Mouse (Mus musculus) lung, postnatal 4 days (tissue): ENCODE measurements around the gene Ppp2r3d.
A peak's percentile ranks its signal among the peaks of the same experiment; 100 is the strongest.
"Not testable (repeated sequence)": the region's sequence is repeated elsewhere in the genome, so short reads cannot be mapped to it uniquely, and the experiment has no call there.

Source experiments
- DNase-seq, 2 experiments: peaks; one replicate each; pipeline ENCODE4 v3.0.0; 2021

Ppp2r3d gene

GRCm38 (mm10) chr9:124476096-124476902 lies at the start of gene Ppp2r3d:
Gene Ppp2r3d (minus strand): TSS chr9:124476898.
- DNase-seq: peak in 1 of 2 experiments; percentile 28

- not testable (repeated sequence) for DNase-seq
Observed at GRCm38 (mm10) chr9:124493693-124494092, 17.0 kb upstream of the Ppp2r3d start, which contains the start of gene Gm21836. Gene Gm21836 (minus strand): TSS chr9:124493793.

DNA sequence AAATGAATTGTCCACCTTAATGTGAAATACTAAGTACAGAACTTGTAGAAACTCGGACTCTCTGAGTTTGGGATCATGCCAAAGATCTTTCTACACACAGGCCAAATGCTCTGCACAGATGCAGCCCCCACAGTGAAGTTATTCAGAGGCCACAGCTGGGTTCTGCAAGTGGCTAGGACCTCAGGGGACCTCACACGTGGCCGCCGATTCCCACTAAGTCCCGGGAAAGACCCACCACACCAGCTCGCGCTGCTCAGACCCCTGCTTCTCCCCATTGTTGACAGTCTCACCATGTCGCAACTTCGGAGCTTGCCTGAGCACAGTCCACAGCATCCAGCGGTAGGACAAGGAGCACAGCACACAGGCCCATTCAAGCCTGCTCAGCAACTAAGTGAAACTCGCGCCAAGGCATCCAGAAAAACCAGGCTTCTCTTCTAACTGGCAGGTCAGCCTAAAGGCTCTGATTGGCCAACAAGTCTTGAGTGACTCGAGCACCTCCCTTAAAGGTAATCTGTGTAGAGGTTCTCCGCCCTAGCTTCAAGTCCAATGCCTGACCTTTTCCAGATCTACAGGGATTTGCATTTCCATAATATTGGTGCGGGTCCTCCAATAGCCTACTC lies 3.8 kb upstream of the Ppp2r3d start:
- DNase-seq: peak in 1 of 2 experiments; percentile 23

DNA sequence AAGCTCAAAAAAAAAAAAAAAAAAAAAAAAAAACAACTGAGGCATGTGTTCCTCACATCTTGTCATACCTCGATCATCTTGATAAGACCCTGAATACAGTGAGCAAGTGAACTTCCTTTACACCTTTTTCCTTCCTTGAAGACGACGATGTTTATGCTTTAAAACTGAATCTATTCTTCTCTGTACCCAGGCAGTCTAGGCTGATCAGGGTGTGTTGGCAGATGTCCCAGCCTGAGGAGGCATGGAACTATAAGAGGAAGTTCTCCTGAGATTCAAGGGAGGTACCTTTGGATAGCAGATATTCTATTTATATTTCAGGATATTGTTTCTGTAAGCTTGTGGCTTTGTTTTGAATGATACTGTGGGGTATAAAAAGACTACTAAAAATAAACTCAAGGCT lies 1.4 kb upstream of the Ppp2r3d start:
- DNase-seq: peak; percentile 70 to 82

GRCm38 (mm10) chr9:124475689-124476088 lies 1.0 kb downstream of the Ppp2r3d start:
- peak in 1 of 2 experiments; percentile 21 for DNase-seq

DNA sequence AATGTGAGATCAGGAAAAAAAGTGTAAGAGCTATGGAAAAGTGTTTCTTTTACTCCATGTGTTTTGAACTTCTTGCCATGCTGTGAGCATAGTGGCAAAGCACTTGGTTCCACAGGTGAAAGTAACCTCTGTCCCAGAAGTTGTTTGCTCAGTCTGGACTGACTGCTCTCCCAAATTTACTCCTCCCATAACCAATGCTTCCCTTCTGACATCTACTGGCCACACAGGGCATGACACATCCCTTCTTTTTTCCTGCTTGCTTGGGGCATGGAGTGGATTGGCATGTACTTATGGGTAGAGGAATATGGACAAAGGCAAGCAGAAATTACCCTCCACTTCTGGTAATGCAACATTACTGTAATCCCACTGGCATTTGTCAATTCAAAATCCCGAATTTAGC lies 20.1 kb downstream of the Ppp2r3d start:
- DNase-seq: peak; percentile 41 to 76

GRCm38 (mm10) chr9:124442533-124442855 lies 34.2 kb downstream of the Ppp2r3d start:
- peak; percentile 6 to 47 for DNase-seq

DNA sequence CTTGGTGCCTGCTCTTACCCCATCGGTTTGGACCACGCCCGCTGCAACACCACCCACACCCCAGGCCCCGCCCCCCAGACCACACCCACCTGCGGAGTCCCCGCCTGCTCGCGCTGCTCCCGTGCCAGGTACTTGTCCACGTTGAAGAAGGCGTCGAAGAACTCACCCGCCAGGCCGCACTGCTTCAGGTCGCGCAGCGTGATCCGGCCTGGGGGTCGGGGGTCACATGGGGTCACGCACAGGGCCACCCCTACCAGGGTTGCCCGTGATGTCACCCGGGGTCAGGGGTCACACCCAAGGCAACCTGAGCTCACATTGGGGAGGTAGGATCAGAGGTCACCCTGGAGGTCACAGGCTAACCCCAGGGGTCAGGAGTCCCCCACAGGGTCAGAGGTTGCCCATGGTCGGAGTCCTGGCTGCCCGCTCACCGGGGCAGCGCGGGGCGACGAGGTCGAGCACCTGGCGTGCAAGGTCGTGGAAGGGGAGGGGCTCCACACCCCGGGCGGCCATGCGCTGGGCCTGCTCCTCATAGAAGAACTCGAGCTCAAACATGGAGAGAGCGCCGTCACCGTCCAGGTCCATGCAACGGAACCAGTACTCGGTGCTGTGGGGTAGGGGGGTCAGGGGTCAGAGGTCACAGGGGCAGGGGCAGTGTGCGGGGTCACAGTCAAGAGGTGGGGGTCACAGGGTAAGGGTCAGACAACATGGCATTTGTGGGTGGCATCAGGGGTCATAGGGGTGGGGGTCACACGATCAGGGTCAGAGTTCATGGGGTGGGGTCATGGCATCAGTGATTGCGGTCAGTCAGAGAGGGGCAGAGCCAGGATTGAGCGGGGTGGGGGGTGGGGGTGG lies 34.8 kb downstream of the Ppp2r3d start:
- DNase-seq: peak; percentile 7 to 45

GRCm38 (mm10) chr9:124440724-124441045 lies 36.0 kb downstream of the Ppp2r3d start:
- no peak for DNase-seq

DNA sequence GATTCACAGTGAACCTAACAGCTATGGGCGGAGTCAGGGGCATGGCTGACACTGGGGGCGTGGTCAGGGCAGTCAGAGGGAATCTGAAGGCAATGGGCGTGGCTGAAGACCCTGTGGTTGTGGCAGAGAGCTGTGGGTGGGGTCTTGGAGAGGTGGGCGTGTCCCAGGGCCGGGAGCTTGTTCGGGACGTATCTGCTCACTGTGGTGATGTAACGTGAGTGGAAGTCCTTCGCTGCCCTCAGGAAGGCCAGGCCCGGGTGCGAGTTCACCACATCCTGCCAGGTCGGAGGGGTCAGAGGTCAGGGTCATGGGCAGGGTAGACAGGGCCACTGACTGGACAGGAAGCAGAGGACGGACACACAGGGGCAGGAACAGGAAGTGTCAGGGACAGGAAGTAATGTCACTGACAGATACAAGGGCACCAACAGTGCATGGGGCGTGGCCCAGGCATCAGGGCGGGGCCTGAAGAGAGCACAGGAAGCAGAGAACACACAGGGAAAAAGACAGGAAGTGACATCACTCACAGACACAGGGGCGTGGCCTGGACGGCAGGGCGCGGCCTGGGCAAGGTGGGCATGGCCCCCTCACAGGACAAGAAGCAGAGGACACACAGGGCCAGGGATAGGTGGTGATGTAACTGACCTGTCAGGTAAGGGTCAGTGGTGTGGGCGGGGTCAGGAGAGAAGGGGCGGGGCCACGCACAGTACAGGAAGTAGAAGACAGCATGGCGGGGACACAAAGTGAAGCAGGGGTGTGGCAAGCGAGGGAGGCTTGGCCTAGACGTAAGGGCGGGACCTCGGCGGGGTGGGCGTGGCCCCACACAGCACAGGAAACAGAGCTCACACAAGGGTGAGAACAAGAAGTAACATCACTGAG lies 36.6 kb downstream of the Ppp2r3d start:
- DNase-seq: peak; percentile 33 to 61

- DNase-seq: peak; percentile 23 to 53
Observed at GRCm38 (mm10) chr9:124439403-124439847, 37.3 kb downstream of the Ppp2r3d start.

GRCm38 (mm10) chr9:124438686-124439346 lies 37.9 kb downstream of the Ppp2r3d start:
- DNase-seq: peak; percentile 10 to 33

GRCm38 (mm10) chr9:124425411-124425885 lies 51.2 kb downstream of the Ppp2r3d start:
- DNase-seq: peak; percentile 95

GRCm38 (mm10) chr9:124424542-124425410 lies 51.9 kb downstream of the Ppp2r3d start:
- peak; percentile 98 to 100 for DNase-seq

- DNase-seq: no peak
Observed at GRCm38 (mm10) chr9:124424292-124424541, 52.5 kb downstream of the Ppp2r3d start.

GRCm38 (mm10) chr9:124423552-124424291 lies 53.0 kb downstream of the Ppp2r3d start:
- DNase-seq: peak; percentile 98 to 99

- DNase-seq: peak; percentile 98 to 100
Observed at GRCm38 (mm10) chr9:124422900-124423551, 53.7 kb downstream of the Ppp2r3d start.

GRCm38 (mm10) chr9:124422427-124422826 lies 54.3 kb downstream of the Ppp2r3d start:
- peak in 1 of 2 experiments; percentile 84 for DNase-seq

- no peak for DNase-seq
Observed at GRCm38 (mm10) chr9:124412921-124413320, 63.8 kb downstream of the Ppp2r3d start.
